Mouse (Mus musculus): ENCODE measurements around the gene Cry2. TPM values are rescaled to one million over a fixed set of nuclear protein-coding genes. Genes with fewer than 3 reads are reported as not detected.

Gene Cry2
- polyA plus RNA-seq, 2 experiments = 6.0 to 6.2 TPM

GRCm38 (mm10) chr2:92371971-92372690 lies 61.7 kb downstream of the Cry2 start:
- no peak overlapping the region for H3K9ac ChIP-seq (replicated peaks)
- TF ChIP-seq CTCF (IDR thresholded peaks at IDR 0.05; ENCODE audit: low read depth) (no peak), EP300 (IDR thresholded peaks at IDR 0.05; ENCODE audit: low read depth) (no peak)
- H3K9me3 ChIP-seq (ENCODE audit: control insufficient read depth, low read length) = no peaks in the 10 kb centered on the region
- no peak overlapping the region for H3K4me3 ChIP-seq (ENCODE audit: insufficient read depth in 1 of 2, low read depth in 2 of 2, low read length in 2 of 2)
- no peaks in the 10 kb centered on the region for H3K36me3 ChIP-seq (replicated peaks; ENCODE audit: control insufficient read depth, insufficient read depth, low read depth)
- no peak overlapping the region for H3K27ac ChIP-seq
- no peak for ATAC-seq (ENCODE audit: insufficient read depth)
- peaks cover 4 to 13% of the 10 kb centered on the region in 2 experiments; a peak in 3 of 4 replicates for H3K4me1 ChIP-seq (replicated peaks; ENCODE audit: control insufficient read depth in 2 of 2, insufficient read depth in 2 of 2, low read length in 1 of 2)
- peaks cover 35% of the 10 kb centered on the region for H3K27me3 ChIP-seq (ENCODE audit: control insufficient read depth, insufficient read depth, low read length)
- WGBS (ENCODE audit: insufficient replicate concordance) = 47% methylated on average over 10 of the region's 10 CpGs
- no peak for DNase-seq (ENCODE audit: low read depth in 3 of 3, low spot score in 3 of 3)
- H3K4me2 ChIP-seq (ENCODE audit: low read depth) = no peak overlapping the region

GRCm38 (mm10) chr2:92370821-92371805 lies 62.7 kb downstream of the Cry2 start:
- Histone ChIP-seq H3K4me1 (replicated peaks; ENCODE audit: control insufficient read depth in 2 of 2, insufficient read depth in 2 of 2, low read length in 1 of 2) (peaks cover 4 to 8% of the 10 kb centered on the region in 2 experiments; a peak in 3 of 4 replicates), H3K4me2 (ENCODE audit: low read depth) (peak overlapping the region; percentile 44), H3K27me3 (ENCODE audit: control insufficient read depth, insufficient read depth, low read length) (peaks cover 35% of the 10 kb centered on the region), H3K9ac (replicated peaks) (no peak overlapping the region), H3K9me3 (ENCODE audit: control insufficient read depth, low read length) (no peaks in the 10 kb centered on the region), H3K4me3 (ENCODE audit: insufficient read depth in 1 of 2, low read depth in 2 of 2, low read length in 2 of 2) (peak overlapping the region; percentile 30 to 42; a peak in 3 of 4 replicates), H3K27ac (no peak overlapping the region), H3K36me3 (replicated peaks; ENCODE audit: control insufficient read depth, insufficient read depth, low read depth) (no peaks in the 10 kb centered on the region)
- no peak for ATAC-seq (ENCODE audit: insufficient read depth)
- DNase-seq (ENCODE audit: low read depth in 3 of 3, low spot score in 3 of 3) = peak in 1 of 3 experiments; percentile 40
- no peak for TF ChIP-seq EP300 (IDR thresholded peaks at IDR 0.05; ENCODE audit: low read depth)
- no peak for TF ChIP-seq CTCF (IDR thresholded peaks at IDR 0.05; ENCODE audit: low read depth)
- WGBS (ENCODE audit: insufficient replicate concordance) = 10% methylated on average over 45 of the region's 45 CpGs

DNA sequence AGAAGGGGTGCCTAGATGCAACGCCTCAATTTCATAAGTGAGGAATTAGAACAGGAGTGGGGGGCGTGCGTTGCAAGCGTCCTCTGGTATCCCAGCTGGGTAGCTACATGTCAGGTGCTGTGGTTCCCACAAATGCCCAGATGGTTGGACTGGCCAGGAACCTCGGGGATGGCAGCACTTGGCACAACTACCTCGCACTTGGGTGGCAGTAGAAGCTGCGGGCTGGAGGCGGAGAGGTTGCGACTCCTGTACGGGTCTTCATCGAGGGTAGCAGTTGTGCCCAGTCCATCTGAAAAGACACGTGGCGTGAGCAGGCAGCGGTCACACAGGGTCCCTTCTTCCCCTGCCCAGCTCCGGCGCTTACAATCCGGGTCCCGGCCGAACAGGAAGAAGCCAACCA lies 63.5 kb downstream of the Cry2 start:
- H3K27me3 ChIP-seq (ENCODE audit: control insufficient read depth, insufficient read depth, low read length) = peaks cover 35% of the 10 kb centered on the region
- no peak for DNase-seq (ENCODE audit: low read depth in 3 of 3, low spot score in 3 of 3)
- 10% methylated on average over 19 of the region's 19 CpGs for WGBS (ENCODE audit: insufficient replicate concordance)

GRCm38 (mm10) chr2:92367383-92368029 lies 66.3 kb downstream of the Cry2 start:
- peaks cover 34% of the 10 kb centered on the region for H3K27me3 ChIP-seq (ENCODE audit: control insufficient read depth, insufficient read depth, low read length)
- ATAC-seq (ENCODE audit: insufficient read depth) (no peak), DNase-seq (ENCODE audit: low read depth in 3 of 3, low spot score in 3 of 3) (no peak)
- no peak overlapping the region for H3K4me3 ChIP-seq (ENCODE audit: insufficient read depth in 1 of 2, low read depth in 2 of 2, low read length in 2 of 2)
- H3K36me3 ChIP-seq (replicated peaks; ENCODE audit: control insufficient read depth, insufficient read depth, low read depth) = no peaks in the 10 kb centered on the region
- no peaks in the 10 kb centered on the region for H3K9me3 ChIP-seq (ENCODE audit: control insufficient read depth, low read length)
- H3K4me1 ChIP-seq (replicated peaks; ENCODE audit: control insufficient read depth in 2 of 2, insufficient read depth in 2 of 2, low read length in 1 of 2) = no peaks in the 10 kb centered on the region
- no peak overlapping the region for H3K27ac ChIP-seq
- WGBS (ENCODE audit: insufficient replicate concordance) = 32% methylated on average over 20 of the region's 20 CpGs
- H3K4me2 ChIP-seq (ENCODE audit: low read depth) = no peak overlapping the region
- no peak overlapping the region for H3K9ac ChIP-seq (replicated peaks)
- TF ChIP-seq EP300 (IDR thresholded peaks at IDR 0.05; ENCODE audit: low read depth) (no peak), CTCF (IDR thresholded peaks at IDR 0.05; ENCODE audit: low read depth) (no peak)

More for the DNA sequence above, 63.5 kb downstream of the Cry2 start:
- no peak for TF ChIP-seq EP300 (IDR thresholded peaks at IDR 0.05; ENCODE audit: low read depth)
- no peak for TF ChIP-seq CTCF (IDR thresholded peaks at IDR 0.05; ENCODE audit: low read depth)
- Histone ChIP-seq H3K4me1 (replicated peaks; ENCODE audit: control insufficient read depth in 2 of 2, insufficient read depth in 2 of 2, low read length in 1 of 2) (peaks cover 4 to 6% of the 10 kb centered on the region in 2 experiments; a peak in 3 of 4 replicates), H3K4me2 (ENCODE audit: low read depth) (peak overlapping the region; percentile 44), H3K9ac (replicated peaks) (no peak overlapping the region), H3K9me3 (ENCODE audit: control insufficient read depth, low read length) (no peaks in the 10 kb centered on the region), H3K36me3 (replicated peaks; ENCODE audit: control insufficient read depth, insufficient read depth, low read depth) (no peaks in the 10 kb centered on the region), H3K4me3 (ENCODE audit: insufficient read depth in 1 of 2, low read depth in 2 of 2, low read length in 2 of 2) (peak overlapping the region; percentile 30 to 42; a peak in 3 of 4 replicates), H3K27ac (no peak overlapping the region)
- no peak for ATAC-seq (ENCODE audit: insufficient read depth)

Data from liver, embryonic 14.5 days (tissue).